Mouse (Mus musculus) stomach, embryonic 15.5 days (tissue): ENCODE measurements around the gene Dusp1. TPM values are rescaled to one million over a fixed set of nuclear protein-coding genes. Genes with fewer than 3 reads are reported as not detected.

ENCODE experiments used
- ATAC-seq: fragments of 200-750 bp; cut with Nextera tagmentation; 2 replicates; pipeline ENCODE4 v1.8.0; 2017; ENCODE audit warnings: low read depth, moderate number of reproducible peaks, moderate TSS enrichment; ENCODE audit not compliant: insufficient read depth, low FRiP score
- H3K27ac ChIP-seq: fragments of 300-500 bp; sonication (generic); 2 replicates; pipeline ENCODE4 v1.5.1; 2015; ENCODE audit warnings: mild to moderate bottlenecking, inconsistent platforms
- H3K27me3 ChIP-seq: fragments of 300-500 bp; sonication (generic); replicated peaks from 2 replicates; pipeline ENCODE4 v1.6.1; 2015; ENCODE audit warnings: inconsistent platforms
- H3K36me3 ChIP-seq: fragments of 300-500 bp; sonication (generic); 2 replicates; pipeline ENCODE4 v1.6.1; 2015; ENCODE audit warnings: inconsistent platforms
- H3K4me1 ChIP-seq: fragments of 300-500 bp; sonication (generic); 2 replicates; pipeline ENCODE4 v1.6.1; 2015; ENCODE audit warnings: inconsistent platforms
- H3K4me2 ChIP-seq: fragments of 300-500 bp; sonication (generic); 2 replicates; pipeline ENCODE4 v1.6.1; 2015; ENCODE audit warnings: mild to moderate bottlenecking, inconsistent platforms
- H3K4me3 ChIP-seq: fragments of 300-500 bp; sonication (generic); replicated peaks from 2 replicates; pipeline ENCODE4 v1.5.1; 2015; ENCODE audit warnings: inconsistent platforms
- H3K9ac ChIP-seq: fragments of 300-500 bp; sonication (generic); 2 replicates; pipeline ENCODE4 v1.6.1; 2015; ENCODE audit warnings: inconsistent platforms
- H3K9me3 ChIP-seq: fragments of 300-500 bp; sonication (generic); 2 replicates; pipeline ENCODE4 v1.6.1; 2016; ENCODE audit warnings: inconsistent platforms
- WGBS: fragments of 180-500 bp; shearing (Covaris S2); methylation state at CpG from one replicate; pipeline ENCODE4 v1.1.7; 2015; 5-methylcytosine and 5-hydroxymethylcytosine counted together
- polyA plus RNA-seq: library from polyadenylated mRNA; unstranded; fragments of >200 nt; fragmentation: Nextera tagmentation; extraction: Ambion mirVana; gene quantifications from 2 replicates; pipeline ENCODE4 v1.2.1, GENCODE M21; 2015

The Dusp1 gene
- polyA plus RNA-seq, 1 experiment from 2014 or later = 19.3 TPM

DNA sequence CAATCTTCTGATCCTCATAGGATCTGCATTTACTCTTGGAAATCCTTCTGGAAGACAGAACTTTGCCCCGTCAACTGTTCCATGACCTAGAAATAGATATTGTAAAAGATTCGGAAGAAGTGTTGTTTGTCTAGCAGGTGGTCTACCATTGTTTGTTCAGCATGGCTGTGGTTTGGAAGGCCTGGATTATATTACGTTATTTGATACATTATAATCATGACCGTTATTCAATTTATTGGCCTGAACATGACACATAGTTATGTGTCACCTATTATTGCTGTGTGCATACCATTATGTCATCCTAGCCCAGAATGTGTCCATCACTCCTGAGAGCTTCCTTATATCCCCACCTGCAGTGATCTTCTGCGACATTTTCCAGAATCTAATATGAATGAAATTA is 36.9 kb upstream of the Dusp1 start:
- 90% methylated on average over 5 of the region's 5 CpGs for WGBS
- H3K4me1 ChIP-seq = peaks cover 42% of the 10 kb centered on the region
- H3K27ac ChIP-seq = no peak overlapping the region
- H3K27me3 ChIP-seq = no peaks in the 10 kb centered on the region
- H3K4me2 ChIP-seq = no peak overlapping the region
- no peak overlapping the region for H3K4me3 ChIP-seq
- no peaks in the 10 kb centered on the region for H3K9me3 ChIP-seq
- no peak for ATAC-seq
- no peak overlapping the region for H3K9ac ChIP-seq
- H3K36me3 ChIP-seq = no peaks in the 10 kb centered on the region

DNA sequence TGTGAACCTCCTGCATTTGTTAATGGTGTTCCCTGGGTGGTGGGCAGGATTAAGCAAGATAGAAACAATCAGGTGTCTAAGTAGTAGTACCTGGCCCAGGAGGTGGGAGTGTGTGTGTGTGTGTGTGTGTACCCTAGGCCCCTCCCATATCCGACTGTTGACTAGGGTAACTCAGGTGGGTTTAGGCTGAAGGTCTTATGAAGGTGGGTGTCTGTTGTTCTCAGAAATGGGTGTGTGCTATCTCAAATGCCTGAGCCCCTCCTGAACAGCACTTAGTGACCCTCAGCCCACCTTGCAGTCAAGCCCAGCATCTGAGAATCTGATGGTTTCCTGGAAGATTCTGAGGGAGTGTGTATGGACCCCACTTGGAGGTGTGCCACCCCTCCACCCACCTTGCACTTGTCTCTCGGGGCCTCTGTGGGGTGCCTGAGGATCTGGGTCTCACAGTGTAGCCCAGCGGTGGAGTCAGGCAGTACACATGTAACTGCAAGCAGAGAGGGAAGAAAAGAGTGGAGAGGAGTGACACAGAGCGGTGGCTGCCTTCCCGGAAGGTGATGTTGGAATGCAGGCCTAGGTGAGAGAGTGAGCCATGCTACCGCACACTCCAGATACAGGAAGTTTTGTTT is 35.0 kb upstream of the Dusp1 start:
- H3K27me3 ChIP-seq = no peaks in the 10 kb centered on the region
- 66% methylated on average over 6 of the region's 6 CpGs for WGBS
- no peaks in the 10 kb centered on the region for H3K9me3 ChIP-seq
- H3K4me2 ChIP-seq = no peak overlapping the region
- no peak overlapping the region for H3K9ac ChIP-seq
- no peaks in the 10 kb centered on the region for H3K36me3 ChIP-seq
- H3K4me3 ChIP-seq = no peak overlapping the region
- peaks cover 34% of the 10 kb centered on the region for H3K4me1 ChIP-seq
- no peak for ATAC-seq
- peak overlapping the region; percentile 85 for H3K27ac ChIP-seq

DNA sequence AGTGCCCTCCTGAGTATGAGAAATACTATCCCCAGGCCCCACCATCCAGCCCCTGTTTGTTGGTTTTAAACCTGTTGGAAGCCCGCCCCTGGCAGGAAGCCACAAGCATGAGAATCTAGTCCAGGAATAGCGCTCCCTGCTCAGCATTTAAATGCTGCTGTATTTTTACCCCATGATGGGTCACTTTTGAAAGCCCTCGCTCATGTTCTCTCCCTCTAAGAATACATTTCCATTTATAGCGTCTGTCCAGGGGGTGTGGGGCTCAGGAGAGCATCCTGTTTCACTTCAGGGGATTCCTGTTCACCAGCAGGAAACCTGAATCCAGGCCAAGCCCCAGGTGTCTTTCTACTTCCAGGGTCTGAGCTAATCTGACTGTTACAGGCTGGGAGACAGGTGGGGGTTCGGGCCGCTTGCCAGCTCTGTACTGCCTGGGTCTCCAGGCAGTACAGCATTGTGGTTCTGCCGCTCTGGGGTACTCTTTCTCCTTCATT is 34.3 kb upstream of the Dusp1 start:
- H3K27ac ChIP-seq = peak overlapping the region; percentile 85
- H3K4me1 ChIP-seq = peaks cover 28% of the 10 kb centered on the region
- H3K4me3 ChIP-seq = no peak overlapping the region
- H3K4me2 ChIP-seq = no peak overlapping the region
- H3K27me3 ChIP-seq = no peaks in the 10 kb centered on the region
- ATAC-seq = peak; percentile 33; the same call in 1 of the 2 replicates
- no peaks in the 10 kb centered on the region for H3K9me3 ChIP-seq
- H3K9ac ChIP-seq = no peak overlapping the region
- no peaks in the 10 kb centered on the region for H3K36me3 ChIP-seq
- 44% methylated on average over 7 of the region's 7 CpGs for WGBS

DNA sequence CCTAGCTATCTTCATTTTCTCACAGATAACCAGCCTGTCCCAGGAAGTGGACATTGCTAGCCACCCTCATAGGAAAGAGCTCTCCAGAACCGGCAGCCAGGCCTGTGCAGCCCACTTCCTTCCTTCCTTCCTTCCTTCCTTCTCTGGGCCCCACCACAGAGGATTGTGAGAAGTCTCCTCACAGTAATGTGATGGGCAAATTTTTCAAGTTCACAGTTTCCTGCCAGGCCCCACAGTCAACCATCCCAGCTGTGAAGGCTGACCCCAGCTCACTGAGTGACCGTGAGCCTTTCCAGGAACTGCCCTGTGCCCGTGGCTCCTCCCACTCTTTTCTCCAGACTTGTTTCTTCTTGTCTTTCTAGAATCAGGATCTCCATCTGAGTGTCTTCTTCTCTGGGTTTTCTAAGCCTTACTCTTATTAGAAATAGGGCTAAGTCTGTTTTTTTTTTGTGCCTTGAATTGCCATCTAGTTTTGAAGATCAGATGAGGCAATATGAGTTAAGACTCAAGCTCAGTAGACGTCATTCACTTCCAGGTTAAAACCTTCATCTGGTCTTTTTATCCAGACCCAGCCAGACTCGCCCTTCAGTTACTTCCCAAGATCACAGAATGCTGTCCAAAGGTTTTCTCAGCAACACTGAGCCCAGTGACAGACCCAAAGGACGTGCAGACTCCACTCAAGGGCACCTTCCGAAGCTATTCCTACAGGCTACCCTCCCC is 33.7 kb upstream of the Dusp1 start:
- Histone ChIP-seq H3K9me3 (no peaks in the 10 kb centered on the region), H3K4me3 (no peak overlapping the region), H3K4me1 (peaks cover 25% of the 10 kb centered on the region), H3K36me3 (no peaks in the 10 kb centered on the region), H3K27ac (peak overlapping the region; percentile 85), H3K4me2 (no peak overlapping the region), H3K27me3 (no peaks in the 10 kb centered on the region), H3K9ac (no peak overlapping the region)
- WGBS = 46% methylated on average over 7 of the region's 7 CpGs
- ATAC-seq = no peak

DNA sequence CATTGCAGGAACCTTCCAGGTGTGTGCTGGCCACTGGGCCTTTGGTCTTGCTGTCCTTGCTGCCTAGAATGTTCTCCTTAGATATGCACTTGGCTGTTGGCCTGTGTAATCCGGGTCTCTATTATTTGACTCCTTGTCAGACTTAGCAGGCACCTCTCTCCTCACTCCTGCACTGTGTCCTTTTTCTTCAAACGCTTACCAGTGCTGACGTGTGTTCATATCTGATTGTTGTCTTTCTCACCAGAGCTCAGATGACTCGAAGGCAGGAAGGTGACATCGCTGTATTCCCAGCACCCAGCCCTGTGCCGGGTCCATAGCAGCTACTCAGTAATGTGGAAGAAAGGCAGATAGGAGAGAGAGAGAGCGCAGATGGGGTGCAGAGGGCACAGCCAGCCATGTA is 33.0 kb upstream of the Dusp1 start:
- H3K4me3 ChIP-seq = no peak overlapping the region
- no peak for ATAC-seq
- H3K9ac ChIP-seq = no peak overlapping the region
- H3K4me1 ChIP-seq = peaks cover 25% of the 10 kb centered on the region
- no peaks in the 10 kb centered on the region for H3K27me3 ChIP-seq
- WGBS = 79% methylated on average over 7 of the region's 7 CpGs
- peak overlapping the region; percentile 85 for H3K27ac ChIP-seq
- no peaks in the 10 kb centered on the region for H3K36me3 ChIP-seq
- H3K4me2 ChIP-seq = no peak overlapping the region
- no peaks in the 10 kb centered on the region for H3K9me3 ChIP-seq

DNA sequence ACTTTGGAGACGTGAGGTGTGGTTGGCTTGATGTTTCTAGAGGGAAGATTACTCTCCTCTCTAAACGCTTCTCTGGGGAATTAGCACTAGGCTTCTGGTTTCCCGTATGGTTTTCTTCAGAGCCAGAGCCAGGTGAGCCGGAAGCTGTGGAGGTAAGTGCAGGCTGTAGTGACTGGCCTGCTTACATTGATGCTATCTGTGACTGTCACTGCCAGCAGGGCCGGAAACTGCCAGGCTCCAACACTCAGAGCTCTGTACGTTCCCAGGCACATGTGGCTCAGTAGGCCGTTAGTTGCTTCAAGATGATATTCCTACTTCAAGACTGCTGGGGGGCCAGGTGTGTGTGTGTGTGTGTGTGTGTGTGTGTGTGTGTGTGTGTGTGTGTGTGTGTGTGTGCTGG is 32.2 kb upstream of the Dusp1 start:
- Histone ChIP-seq H3K9ac (no peak overlapping the region), H3K4me2 (no peak overlapping the region), H3K36me3 (0 out of 2 replicates have a peak, but pooled peaks cover under 1% of the 10 kb centered on the region), H3K27ac (no peak overlapping the region), H3K4me1 (peaks cover 25% of the 10 kb centered on the region), H3K9me3 (no peaks in the 10 kb centered on the region), H3K27me3 (no peaks in the 10 kb centered on the region), H3K4me3 (no peak overlapping the region)
- ATAC-seq = no peak
- WGBS = 81% methylated on average over 7 of the region's 7 CpGs

DNA sequence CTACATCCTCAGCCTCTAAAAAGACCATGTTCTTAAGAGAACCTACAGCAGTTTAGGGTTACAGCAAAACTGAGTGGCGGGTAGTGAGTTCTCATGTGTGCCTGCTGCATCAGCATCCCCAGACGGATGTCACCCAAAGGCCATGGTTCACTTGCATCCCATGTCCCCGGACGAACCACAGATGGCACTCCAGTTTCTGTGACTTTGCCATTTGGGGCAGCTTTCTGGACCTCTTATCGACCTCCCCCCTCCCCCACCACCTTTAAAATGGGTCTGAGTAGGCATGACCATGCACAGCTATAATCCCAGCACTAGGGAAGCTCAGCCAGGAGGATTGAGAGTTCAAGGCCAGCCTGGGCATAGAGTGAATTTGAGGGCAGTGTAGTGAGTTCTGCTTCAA is 31.3 kb upstream of the Dusp1 start:
- no peak overlapping the region for H3K4me3 ChIP-seq
- no peaks in the 10 kb centered on the region for H3K27me3 ChIP-seq
- no peak overlapping the region for H3K4me2 ChIP-seq
- H3K27ac ChIP-seq = no peak overlapping the region
- WGBS = 89% methylated on average over 5 of the region's 5 CpGs
- peaks cover 25% of the 10 kb centered on the region for H3K4me1 ChIP-seq
- no peak overlapping the region for H3K9ac ChIP-seq
- peaks cover 3% of the 10 kb centered on the region; the same call in 1 of the 2 replicates for H3K36me3 ChIP-seq
- H3K9me3 ChIP-seq = no peaks in the 10 kb centered on the region
- ATAC-seq = no peak

DNA sequence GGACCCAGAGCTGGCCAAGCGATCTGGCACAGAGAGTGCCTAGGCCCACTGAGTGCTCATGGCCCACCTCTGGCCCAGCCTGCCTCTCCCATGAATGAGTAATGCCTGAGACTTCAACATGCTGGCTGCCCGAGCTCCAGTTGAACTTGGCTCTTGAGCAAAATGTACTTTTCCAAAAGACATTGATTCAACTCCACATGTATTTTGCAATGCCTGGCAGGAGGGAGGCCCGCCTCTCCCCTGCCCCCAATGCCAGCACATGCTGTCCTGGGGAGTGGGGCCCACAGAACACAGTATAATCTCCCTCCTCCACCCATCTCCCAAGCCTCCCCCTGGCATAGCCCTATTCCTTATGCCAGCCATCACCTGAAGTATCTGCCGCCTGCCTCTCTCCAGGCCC is 30.6 kb upstream of the Dusp1 start:
- peaks cover 25% of the 10 kb centered on the region for H3K4me1 ChIP-seq
- H3K27me3 ChIP-seq = no peaks in the 10 kb centered on the region
- H3K9ac ChIP-seq = no peak overlapping the region
- no peaks in the 10 kb centered on the region for H3K9me3 ChIP-seq
- 87% methylated on average over 4 of the region's 4 CpGs for WGBS
- peaks cover 3% of the 10 kb centered on the region; the same call in 1 of the 2 replicates for H3K36me3 ChIP-seq
- no peak overlapping the region for H3K27ac ChIP-seq
- H3K4me3 ChIP-seq = no peak overlapping the region
- ATAC-seq = no peak
- H3K4me2 ChIP-seq = no peak overlapping the region

DNA sequence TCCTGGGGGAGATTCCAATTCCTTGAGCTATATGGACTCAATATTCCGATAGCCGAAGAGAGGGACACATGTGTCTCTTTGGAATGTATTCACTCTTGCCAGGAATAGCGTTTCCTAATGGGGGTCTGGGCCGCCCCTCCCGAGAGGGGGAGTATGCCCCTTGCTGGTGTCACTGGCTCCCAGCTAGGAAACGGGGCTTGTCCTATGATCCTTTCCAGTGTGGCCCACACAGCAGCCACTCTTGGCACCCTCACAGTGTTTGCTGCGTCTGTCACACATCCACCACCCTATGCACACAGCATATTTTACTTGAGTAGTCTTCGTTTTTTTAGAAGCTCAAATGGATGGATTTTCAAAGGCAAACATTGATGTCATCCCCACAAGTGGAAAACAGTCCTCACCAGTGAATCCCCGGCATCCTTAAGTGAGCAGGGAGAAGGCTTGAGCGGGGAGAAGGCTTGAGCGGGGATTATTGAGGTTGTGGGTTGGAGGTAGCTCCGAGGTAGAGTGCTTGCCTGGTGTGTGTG is 26.1 kb upstream of the Dusp1 start:
- H3K36me3 ChIP-seq = peaks cover 3% of the 10 kb centered on the region; the same call in 1 of the 2 replicates
- no peak overlapping the region for H3K4me3 ChIP-seq
- no peaks in the 10 kb centered on the region for H3K27me3 ChIP-seq
- no peak overlapping the region for H3K4me2 ChIP-seq
- 80% methylated on average over 12 of the region's 12 CpGs for WGBS
- H3K27ac ChIP-seq = no peak overlapping the region
- no peaks in the 10 kb centered on the region for H3K9me3 ChIP-seq
- no peak for ATAC-seq
- H3K9ac ChIP-seq = no peak overlapping the region
- H3K4me1 ChIP-seq = peaks cover 21% of the 10 kb centered on the region

DNA sequence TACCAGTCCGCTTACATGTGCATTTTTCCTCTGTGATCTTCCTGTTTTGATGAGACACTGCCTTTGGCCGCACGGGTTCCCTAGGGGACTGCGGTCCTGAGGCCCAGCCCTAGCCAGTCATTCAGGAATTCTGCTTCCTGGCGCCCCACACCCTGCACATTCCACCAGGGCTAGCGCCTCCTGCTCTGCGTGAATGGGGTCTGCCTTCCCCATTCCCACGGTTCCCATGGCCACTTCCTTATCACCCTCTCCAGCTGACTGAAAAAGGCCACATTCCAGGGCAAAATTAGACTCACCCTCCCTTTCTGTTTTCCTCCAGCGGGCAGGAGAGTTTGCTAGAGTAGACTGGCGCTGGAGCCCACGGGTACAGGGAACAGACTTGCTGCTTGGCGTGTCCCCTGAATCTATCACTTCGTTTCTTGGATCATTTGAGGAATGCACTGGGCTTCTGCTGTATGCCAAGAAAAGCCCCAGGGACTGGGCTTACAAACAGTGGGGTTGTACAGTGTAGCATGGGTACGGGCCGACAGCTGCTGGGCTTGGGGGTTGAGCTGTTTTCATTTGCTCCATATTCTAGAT is 22.7 kb upstream of the Dusp1 start:
- H3K4me3 ChIP-seq = no peak overlapping the region
- no peaks in the 10 kb centered on the region for H3K27me3 ChIP-seq
- peaks cover 3% of the 10 kb centered on the region; the same call in 1 of the 2 replicates for H3K36me3 ChIP-seq
- 0 out of 2 replicates have a peak overlapping the region, but pooled peaks have one; percentile 9 for H3K4me2 ChIP-seq
- H3K9me3 ChIP-seq = no peaks in the 10 kb centered on the region
- 35% methylated on average over 15 of the region's 15 CpGs for WGBS
- H3K9ac ChIP-seq = no peak overlapping the region
- H3K27ac ChIP-seq = peak overlapping the region; percentile 73
- peaks cover 31% of the 10 kb centered on the region for H3K4me1 ChIP-seq
- peak; percentile 83 for ATAC-seq

DNA sequence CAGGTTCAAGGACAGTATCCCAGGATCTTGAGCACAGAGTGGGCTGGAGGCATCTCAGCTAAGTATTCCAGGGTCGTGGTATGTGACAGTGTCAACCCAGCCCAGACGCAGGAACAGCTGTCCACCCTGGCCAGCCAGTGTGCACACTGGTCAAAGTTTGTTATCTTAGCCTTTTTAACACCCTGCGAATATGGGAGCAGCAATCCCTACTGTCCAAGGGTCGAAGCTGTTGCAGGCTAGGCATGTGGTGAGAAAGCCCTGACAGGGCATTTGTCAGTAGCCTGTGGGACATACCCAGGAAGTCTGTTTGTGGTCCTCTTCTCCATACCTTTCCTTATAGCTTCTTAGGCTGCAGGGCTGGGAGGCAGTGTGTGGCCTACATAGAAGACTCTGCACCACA is 22.1 kb upstream of the Dusp1 start:
- Histone ChIP-seq H3K4me2 (0 out of 2 replicates have a peak overlapping the region, but pooled peaks have one; percentile 9), H3K9ac (no peak overlapping the region), H3K4me3 (no peak overlapping the region), H3K4me1 (peaks cover 31% of the 10 kb centered on the region), H3K27me3 (no peaks in the 10 kb centered on the region), H3K27ac (peak overlapping the region; percentile 73), H3K9me3 (no peaks in the 10 kb centered on the region), H3K36me3 (peaks cover 2% of the 10 kb centered on the region; the same call in 1 of the 2 replicates)
- WGBS = 46% methylated on average over 4 of the region's 4 CpGs
- peak; percentile 15; the same call in 1 of the 2 replicates for ATAC-seq

DNA sequence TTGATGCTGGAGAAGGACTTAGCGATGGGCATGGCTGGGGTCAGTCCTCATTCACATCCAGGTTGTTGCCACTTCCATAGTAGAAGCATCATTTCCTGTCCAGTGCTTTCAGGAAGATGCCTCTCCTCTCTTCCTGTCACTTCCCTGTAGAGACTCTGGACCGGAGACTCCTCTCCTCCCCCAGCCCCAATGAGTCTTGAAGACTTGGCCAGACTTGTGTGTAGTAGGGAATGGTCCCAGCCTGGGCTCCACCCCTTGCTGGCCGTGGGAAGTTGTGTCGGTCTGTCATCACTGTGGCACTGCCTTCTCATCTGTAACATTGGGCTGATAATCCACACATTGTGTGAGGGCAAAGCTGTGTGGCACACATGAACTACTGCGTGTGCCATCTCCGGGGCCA is 21.7 kb upstream of the Dusp1 start:
- H3K4me2 ChIP-seq = no peak overlapping the region

More for the DNA sequence above, 21.7 kb upstream of the Dusp1 start:
- Histone ChIP-seq H3K27me3 (no peaks in the 10 kb centered on the region), H3K36me3 (no peaks in the 10 kb centered on the region), H3K4me3 (no peak overlapping the region), H3K27ac (peak overlapping the region; percentile 73; the same call in 1 of the 2 replicates), H3K9ac (no peak overlapping the region), H3K9me3 (no peaks in the 10 kb centered on the region), H3K4me1 (peaks cover 31% of the 10 kb centered on the region)
- ATAC-seq = no peak
- 82% methylated on average over 6 of the region's 6 CpGs for WGBS
